ENCODE assay signal across 14 mouse cellular contexts in genomic region chr1:121770936-121771335, GRCm38 (mm10).
DNase-seq lines count a peak whose midpoint lies in the region; ATAC-seq lines count a peak whose summit lies in the region.
"Had no signal": no experiment of that assay in that cellular context is flagged by ENCODE, and none has a peak within 500 bp of the region (broad histone marks: within the 10 kb centered on the region; RNA-seq: fewer than 3 reads in every experiment).

No protein-coding gene starts in this region.

- no peak for ATAC-seq in midbrain, embryonic 16.5 days
- no peak for ATAC-seq in embryonic facial prominence, embryonic 11.5 days (replicated peaks; ENCODE audit: insufficient number of reproducible peaks, low FRiP score, low TSS enrichment, low read depth)
- ATAC-seq in hindbrain, embryonic 14.5 days (ENCODE audit: low FRiP score) = peak; percentile 67; the same call in 1 of the 2 replicates
- peak; percentile 45; the same call in 1 of the 2 replicates for ATAC-seq in neural tube, embryonic 12.5 days (ENCODE audit: low FRiP score, low read depth)
- ATAC-seq: midbrain, embryonic 15.5 days had no signal

- no peak overlapping the region for H3K9ac ChIP-seq in midbrain, embryonic 16.5 days (ENCODE audit: low read depth, low read length)
- no peak overlapping the region for H3K9ac ChIP-seq in embryonic facial prominence, embryonic 11.5 days (replicated peaks; ENCODE audit: low read length)
- H3K9ac ChIP-seq in hindbrain, embryonic 14.5 days = no peak overlapping the region
- no peak overlapping the region for H3K9ac ChIP-seq in neural tube, embryonic 12.5 days
- H3K9ac ChIP-seq: limb, embryonic 15.5 days; lung, embryonic 14.5 days; midbrain, embryonic 15.5 days had no signal

- 63% methylated on average over 12 of the region's 12 CpGs for WGBS in midbrain, embryonic 10.5 days
- 52% methylated on average over 12 of the region's 12 CpGs for WGBS in midbrain, embryonic 16.5 days
- WGBS in embryonic facial prominence, embryonic 11.5 days = 21% methylated on average over 12 of the region's 12 CpGs
- 28% methylated on average over 12 of the region's 12 CpGs for WGBS in hindbrain, embryonic 14.5 days
- 31% methylated on average over 12 of the region's 12 CpGs for WGBS in neural tube, embryonic 12.5 days

- H3K9me3 ChIP-seq in midbrain, embryonic 10.5 days (replicated peaks) = no peaks in the 10 kb centered on the region
- H3K9me3 ChIP-seq in midbrain, embryonic 16.5 days (replicated peaks; ENCODE audit: control insufficient read depth, low read length, poor library complexity, severe bottlenecking) = no peaks in the 10 kb centered on the region
- no peaks in the 10 kb centered on the region for H3K9me3 ChIP-seq in embryonic facial prominence, embryonic 11.5 days (replicated peaks; ENCODE audit: control insufficient read depth, low read length)
- H3K9me3 ChIP-seq in hindbrain, embryonic 14.5 days (ENCODE audit: control insufficient read depth, low read length) = no peaks in the 10 kb centered on the region
- H3K9me3 ChIP-seq in neural tube, embryonic 12.5 days = no peaks in the 10 kb centered on the region
- H3K9me3 ChIP-seq: limb, embryonic 15.5 days; midbrain, embryonic 15.5 days had no signal

- no peak overlapping the region for H3K4me2 ChIP-seq in midbrain, embryonic 16.5 days (ENCODE audit: low read length)
- no peak overlapping the region for H3K4me2 ChIP-seq in embryonic facial prominence, embryonic 11.5 days (ENCODE audit: low read depth, low read length)
- no peak overlapping the region; the same call in 1 of the 2 replicates for H3K4me2 ChIP-seq in hindbrain, embryonic 14.5 days (replicated peaks)
- no peak overlapping the region for H3K4me2 ChIP-seq in neural tube, embryonic 12.5 days (replicated peaks)
- H3K4me2 ChIP-seq: limb, embryonic 15.5 days; lung, embryonic 14.5 days; midbrain, embryonic 15.5 days had no signal

- H3K27me3 ChIP-seq in midbrain, embryonic 10.5 days (ENCODE audit: low read depth, poor library complexity, severe bottlenecking) = no peaks in the 10 kb centered on the region
- no peaks in the 10 kb centered on the region for H3K27me3 ChIP-seq in midbrain, embryonic 16.5 days (ENCODE audit: control insufficient read depth, insufficient read depth, low read depth, low read length)
- H3K27me3 ChIP-seq in embryonic facial prominence, embryonic 11.5 days (ENCODE audit: control insufficient read depth, insufficient read depth, low read length) = no peaks in the 10 kb centered on the region
- H3K27me3 ChIP-seq in hindbrain, embryonic 14.5 days (ENCODE audit: control insufficient read depth, insufficient read depth, low read length) = no peaks in the 10 kb centered on the region
- no peaks in the 10 kb centered on the region for H3K27me3 ChIP-seq in neural tube, embryonic 12.5 days (replicated peaks)
- H3K27me3 ChIP-seq: limb, embryonic 15.5 days; midbrain, embryonic 15.5 days had no signal

- H3K4me1 ChIP-seq in midbrain, embryonic 10.5 days = peaks cover 5% of the 10 kb centered on the region; the same call in 1 of the 2 replicates
- H3K4me1 ChIP-seq in midbrain, embryonic 16.5 days (ENCODE audit: control insufficient read depth, insufficient read depth, low read length) = no peaks in the 10 kb centered on the region
- H3K4me1 ChIP-seq in embryonic facial prominence, embryonic 11.5 days (ENCODE audit: control insufficient read depth, insufficient read depth, low read length) = no peaks in the 10 kb centered on the region; the same call in 1 of the 2 replicates
- no peaks in the 10 kb centered on the region for H3K4me1 ChIP-seq in hindbrain, embryonic 14.5 days (replicated peaks; ENCODE audit: control insufficient read depth, insufficient read depth, low read length)
- peaks cover 2% of the 10 kb centered on the region; the same call in 1 of the 2 replicates for H3K4me1 ChIP-seq in neural tube, embryonic 12.5 days
- H3K4me1 ChIP-seq: midbrain, embryonic 15.5 days had no signal

- no peak overlapping the region for H3K4me3 ChIP-seq in midbrain, embryonic 10.5 days
- no peak overlapping the region for H3K4me3 ChIP-seq in midbrain, embryonic 16.5 days (ENCODE audit: low read depth, low read length)
- no peak overlapping the region for H3K4me3 ChIP-seq in embryonic facial prominence, embryonic 11.5 days (ENCODE audit: low read depth, low read length)
- no peak overlapping the region for H3K4me3 ChIP-seq in hindbrain, embryonic 14.5 days (replicated peaks; ENCODE audit: low read length)
- H3K4me3 ChIP-seq in neural tube, embryonic 12.5 days = no peak overlapping the region
- H3K4me3 ChIP-seq: limb, embryonic 15.5 days; midbrain, embryonic 15.5 days had no signal

- no peaks in the 10 kb centered on the region for H3K36me3 ChIP-seq in midbrain, embryonic 10.5 days
- H3K36me3 ChIP-seq in midbrain, embryonic 16.5 days (ENCODE audit: control insufficient read depth, insufficient read depth, low read length) = no peaks in the 10 kb centered on the region
- H3K36me3 ChIP-seq in embryonic facial prominence, embryonic 11.5 days (replicated peaks; ENCODE audit: control insufficient read depth, insufficient read depth, low read depth, low read length) = no peaks in the 10 kb centered on the region
- no peaks in the 10 kb centered on the region for H3K36me3 ChIP-seq in hindbrain, embryonic 14.5 days (replicated peaks; ENCODE audit: control insufficient read depth, insufficient read depth)
- no peaks in the 10 kb centered on the region for H3K36me3 ChIP-seq in neural tube, embryonic 12.5 days
- H3K36me3 ChIP-seq: limb, embryonic 15.5 days; midbrain, embryonic 15.5 days had no signal

- peak; percentile 16 for DNase-seq in midbrain, embryonic 10.5 days (ENCODE audit: low spot score)
- peak; percentile 67 for DNase-seq in embryonic facial prominence, embryonic 11.5 days (ENCODE audit: low spot score)
- DNase-seq in hindbrain, embryonic 14.5 days (ENCODE audit: low spot score) = no peak
- no peak for DNase-seq in frontal cortex, adult 2 months (ENCODE audit: extremely low spot score in 1 of 2, low spot score in 1 of 2)
- DNase-seq in thymus, postnatal 14 days = no peak
- DNase-seq: adrenal gland, adult 2 months; cerebellum, adult 9-11 months; kidney, adult 8-10 months; lung, embryonic 14.5 days; right cerebral cortex, postnatal 4 days had no signal

- no peak overlapping the region for H3K27ac ChIP-seq in midbrain, embryonic 10.5 days (replicated peaks)
- no peak overlapping the region for H3K27ac ChIP-seq in midbrain, embryonic 16.5 days (ENCODE audit: low read length)
- H3K27ac ChIP-seq in embryonic facial prominence, embryonic 11.5 days (replicated peaks; ENCODE audit: low read depth, low read length) = no peak overlapping the region
- no peak overlapping the region; the same call in 1 of the 2 replicates for H3K27ac ChIP-seq in hindbrain, embryonic 14.5 days
- H3K27ac ChIP-seq in neural tube, embryonic 12.5 days = no peak overlapping the region
- H3K27ac ChIP-seq: limb, embryonic 15.5 days; midbrain, embryonic 15.5 days had no signal

Comparison
In these comparisons a context has a peak if more than half of its experiments do, and no peak if none do; other contexts are left out.
1. DNase-seq: peak in midbrain, embryonic 10.5 days (single experiment) and embryonic facial prominence, embryonic 11.5 days (single experiment); none in hindbrain, embryonic 14.5 days (single experiment), frontal cortex, adult 2 months (0 of 2) and thymus, postnatal 14 days (single experiment).
2. ATAC-seq: peak in hindbrain, embryonic 14.5 days (single experiment) and neural tube, embryonic 12.5 days (single experiment); none in midbrain, embryonic 16.5 days (single experiment) and embryonic facial prominence, embryonic 11.5 days (single experiment).